Mouse (Mus musculus): ENCODE measurements around the gene Mrpl22.

DNA sequence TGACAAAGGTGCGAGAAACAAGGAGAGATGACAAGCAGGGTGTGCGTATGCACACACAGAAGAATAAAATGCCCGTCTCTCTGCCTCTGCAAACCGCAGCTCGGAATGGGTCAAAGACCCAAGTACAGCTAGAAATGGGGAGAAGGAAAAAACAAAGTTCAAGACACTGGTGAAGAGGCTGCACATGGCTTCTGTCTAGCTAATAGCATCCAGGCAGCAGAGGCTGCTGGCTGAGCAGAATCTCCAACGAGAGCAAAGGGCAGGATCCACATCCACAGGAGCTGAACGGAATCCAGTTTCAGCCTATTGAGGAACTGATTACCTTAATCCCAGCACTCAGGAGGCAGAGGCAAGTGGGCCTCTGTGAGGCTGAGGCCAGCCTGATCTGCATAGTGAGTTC is 9.3 kb downstream of the Mrpl22 start:
- TF ChIP-seq CTCF (IDR thresholded peaks at IDR 0.05; ENCODE audit: control insufficient read depth, insufficient read depth, insufficient replicate concordance, low read depth, low read length) (no peak), POLR2A (IDR thresholded peaks at IDR 0.05; ENCODE audit: control insufficient read depth, low read depth, low read length) (no peak)
